Mouse (Mus musculus) lung, postnatal 0 days (tissue): Measurements from ENCODE around the gene Cntn5. TPM values are rescaled to one million over a fixed set of nuclear protein-coding genes. Genes with fewer than 3 reads are reported as not detected.

Source experiments
- ATAC-seq: fragments of 200-750 bp; cut with Nextera tagmentation; 2 replicates; pipeline ENCODE4 v1.8.0; 2017; ENCODE audit warnings: moderate library complexity
- DNase-seq: peaks from one replicate; pipeline ENCODE4 v3.0.0-alpha.2; 2016; ENCODE audit warnings: low spot score
- H3K27ac ChIP-seq: fragments of 300-500 bp; sonication (generic); 2 replicates; pipeline ENCODE4 v1.5.1; 2014; ENCODE audit warnings: antibody characterized with exemption, mild to moderate bottlenecking, low read length, mixed read lengths
- H3K27me3 ChIP-seq: fragments of 300-500 bp; sonication (generic); replicated peaks from 2 replicates; pipeline ENCODE4 v1.6.1; 2014; ENCODE audit warnings: low read length, mixed read lengths; ENCODE audit not compliant: insufficient read depth
- H3K36me3 ChIP-seq: fragments of 300-500 bp; sonication (generic); 2 replicates; pipeline ENCODE4 v1.6.1; 2014; ENCODE audit warnings: low read length, mixed read lengths; ENCODE audit not compliant: insufficient read depth
- H3K4me1 ChIP-seq: fragments of 300-500 bp; sonication (generic); 2 replicates; pipeline ENCODE4 v1.6.1; 2014; ENCODE audit warnings: antibody characterized with exemption, low read depth, low read length, mixed read lengths; ENCODE audit not compliant: insufficient read depth
- H3K4me2 ChIP-seq: fragments of 300-500 bp; sonication (generic); replicated peaks from 2 replicates; pipeline ENCODE4 v1.6.1; 2014; ENCODE audit warnings: low read depth, mild to moderate bottlenecking, low read length, moderate library complexity, mixed read lengths
- H3K4me3 ChIP-seq: fragments of 300-500 bp; sonication (generic); 2 replicates; pipeline ENCODE4 v1.5.1; 2014; ENCODE audit warnings: low read depth, low read length
- H3K9ac ChIP-seq: fragments of 300-500 bp; sonication (generic); replicated peaks from 2 replicates; pipeline ENCODE4 v1.6.1; 2014; ENCODE audit warnings: low read depth, mild to moderate bottlenecking
- H3K9me3 ChIP-seq: fragments of 300-500 bp; sonication (generic); 2 replicates; pipeline ENCODE4 v1.6.1; 2016; ENCODE audit warnings: low read length, mixed read lengths
- CTCF ChIP-seq: IDR thresholded peaks from 2 replicates; pipeline ENCODE4 v1.5.1; 2016; ENCODE audit warnings: antibody characterized with exemption, mild to moderate bottlenecking
- EP300 ChIP-seq: IDR thresholded peaks from 2 replicates; pipeline ENCODE4 v1.6.1; 2016; ENCODE audit warnings: antibody characterized with exemption, mild to moderate bottlenecking, control low read depth
- WGBS: fragments of 180-500 bp; shearing (Covaris S2); extraction: QIAGEN DNeasy Blood & Tissue Kit; methylation state at CpG from one replicate; pipeline ENCODE4 v1.1.7; 2014; 5-methylcytosine and 5-hydroxymethylcytosine counted together
- polyA plus RNA-seq: library from polyadenylated mRNA; unstranded; fragments of >200 nt; fragmentation: Nextera tagmentation; extraction: Ambion mirVana; gene quantifications from 2 replicates; pipeline ENCODE4 v1.2.1, GENCODE M21; 2015

The Cntn5 gene
- polyA plus RNA-seq, 1 experiment from 2014 or later: not detected

GRCm38 (mm10) chr9:10856204-10856892 is 48.2 kb downstream of the Cntn5 start:
- no peak for ATAC-seq
- Histone ChIP-seq H3K9ac (no peak overlapping the region), H3K9me3 (no peaks in the 10 kb centered on the region), H3K4me1 (no peaks in the 10 kb centered on the region), H3K27me3 (no peaks in the 10 kb centered on the region), H3K4me3 (no peak overlapping the region), H3K4me2 (no peak overlapping the region), H3K27ac (no peak overlapping the region), H3K36me3 (no peaks in the 10 kb centered on the region)
- WGBS: 87% methylated on average over 3 of the region's 3 CpGs
- TF ChIP-seq CTCF: no peak
- no peak for DNase-seq

- H3K4me3 ChIP-seq: no peak overlapping the region
- H3K36me3 ChIP-seq: no peaks in the 10 kb centered on the region
- DNase-seq: no peak
- H3K27me3 ChIP-seq: no peaks in the 10 kb centered on the region
- no peak for TF ChIP-seq CTCF
- no peak for ATAC-seq
- H3K9ac ChIP-seq: no peak overlapping the region
- no peaks in the 10 kb centered on the region for H3K9me3 ChIP-seq
- 52% methylated on average over 1 of the region's 1 CpGs for WGBS
- no peak overlapping the region for H3K27ac ChIP-seq
- no peaks in the 10 kb centered on the region for H3K4me1 ChIP-seq
- H3K4me2 ChIP-seq: no peak overlapping the region
Observed at GRCm38 (mm10) chr9:10816711-10817110, 87.9 kb downstream of the Cntn5 start.

- H3K27me3 ChIP-seq: no peaks in the 10 kb centered on the region
- H3K36me3 ChIP-seq: no peaks in the 10 kb centered on the region
- H3K9ac ChIP-seq: no peak overlapping the region
- WGBS: 90% methylated on average over 1 of the region's 1 CpGs
- H3K27ac ChIP-seq: no peak overlapping the region
- H3K4me1 ChIP-seq: no peaks in the 10 kb centered on the region
- TF ChIP-seq EP300: no peak
- TF ChIP-seq CTCF: no peak
- H3K4me2 ChIP-seq: no peak overlapping the region
- ATAC-seq: no peak
- DNase-seq: no peak
- no peak overlapping the region for H3K4me3 ChIP-seq
- H3K9me3 ChIP-seq: no peaks in the 10 kb centered on the region
Observed at GRCm38 (mm10) chr9:10797158-10797557, 107.4 kb downstream of the Cntn5 start.

- Histone ChIP-seq H3K4me3 (no peak overlapping the region), H3K9me3 (no peaks in the 10 kb centered on the region), H3K27ac (no peak overlapping the region), H3K36me3 (no peaks in the 10 kb centered on the region), H3K27me3 (no peaks in the 10 kb centered on the region), H3K9ac (no peak overlapping the region), H3K4me1 (no peaks in the 10 kb centered on the region), H3K4me2 (no peak overlapping the region)
- ATAC-seq (no peak), DNase-seq (no peak)
- WGBS: 37% methylated on average over 2 of the region's 2 CpGs
- TF ChIP-seq EP300 (no peak), CTCF (no peak)
Observed at GRCm38 (mm10) chr9:10795102-10795501, 109.5 kb downstream of the Cntn5 start.

- Histone ChIP-seq H3K9me3 (no peaks in the 10 kb centered on the region), H3K27ac (no peak overlapping the region), H3K4me1 (no peaks in the 10 kb centered on the region), H3K4me3 (no peak overlapping the region), H3K4me2 (no peak overlapping the region), H3K36me3 (no peaks in the 10 kb centered on the region), H3K27me3 (no peaks in the 10 kb centered on the region), H3K9ac (no peak overlapping the region)
- WGBS: 69% methylated on average over 2 of the region's 2 CpGs
- ATAC-seq (no peak), DNase-seq (no peak)
- TF ChIP-seq EP300: no peak
- TF ChIP-seq CTCF: no peak
Observed at GRCm38 (mm10) chr9:10731878-10732277, 172.7 kb downstream of the Cntn5 start.

DNA sequence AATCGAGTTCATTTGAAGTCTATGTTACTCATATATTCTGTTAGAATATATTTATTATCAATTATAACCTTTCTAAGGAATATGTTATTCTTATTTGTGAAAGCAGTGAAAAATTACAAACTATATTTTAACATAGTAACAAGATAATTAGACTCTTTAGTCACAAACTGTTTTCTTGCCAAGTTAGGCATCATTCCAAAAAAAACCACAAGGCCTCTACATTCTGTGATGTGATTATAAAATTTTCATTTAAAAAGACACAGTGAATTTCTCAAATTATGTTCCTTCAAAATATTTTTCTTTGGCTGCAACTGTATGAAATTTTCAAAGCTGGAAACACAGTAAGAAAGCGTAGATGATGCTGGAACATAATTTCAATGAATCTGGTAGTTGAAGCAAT is 180.4 kb downstream of the Cntn5 start:
- H3K9ac ChIP-seq: no peak overlapping the region
- H3K4me3 ChIP-seq: no peak overlapping the region
- no peaks in the 10 kb centered on the region for H3K9me3 ChIP-seq
- ATAC-seq (no peak), DNase-seq (no peak)
- H3K27ac ChIP-seq: no peak overlapping the region
- H3K36me3 ChIP-seq: no peaks in the 10 kb centered on the region
- WGBS: 67% methylated on average over 2 of the region's 2 CpGs
- H3K4me1 ChIP-seq: no peaks in the 10 kb centered on the region
- no peak for TF ChIP-seq CTCF
- TF ChIP-seq EP300: no peak
- H3K4me2 ChIP-seq: no peak overlapping the region
- H3K27me3 ChIP-seq: no peaks in the 10 kb centered on the region

DNA sequence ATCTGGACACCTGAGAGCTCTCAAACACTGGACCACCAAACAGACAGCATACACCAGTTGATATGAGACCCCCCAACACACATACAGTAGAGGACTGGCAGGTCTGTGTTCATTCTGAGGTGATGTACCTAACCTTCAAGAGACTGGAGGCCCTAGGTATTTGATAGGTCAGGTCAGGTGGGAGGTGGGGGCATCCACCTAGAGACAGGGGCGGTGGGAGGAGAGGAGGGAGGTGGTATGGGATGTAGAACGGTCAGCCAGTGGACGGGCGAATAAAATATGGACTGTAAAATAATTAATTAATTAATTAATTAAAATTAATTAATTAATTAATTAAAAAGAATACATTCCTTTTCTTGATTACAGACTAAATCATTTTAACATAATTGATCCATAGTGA is 182.5 kb downstream of the Cntn5 start:
- 83% methylated on average over 4 of the region's 4 CpGs for WGBS
- H3K4me1 ChIP-seq: no peaks in the 10 kb centered on the region
- no peak for ATAC-seq

More for the DNA sequence above, 182.5 kb downstream of the Cntn5 start:
- no peaks in the 10 kb centered on the region for H3K9me3 ChIP-seq
- no peak overlapping the region for H3K27ac ChIP-seq
- no peak for DNase-seq
- no peak overlapping the region for H3K9ac ChIP-seq
- no peak for TF ChIP-seq EP300
- no peak for TF ChIP-seq CTCF
- H3K27me3 ChIP-seq: no peaks in the 10 kb centered on the region
- H3K4me2 ChIP-seq: no peak overlapping the region
- H3K4me3 ChIP-seq: no peak overlapping the region
- H3K36me3 ChIP-seq: no peaks in the 10 kb centered on the region
